Mouse (Mus musculus): ENCODE data around the gene Cacna1s. TPM values are rescaled to one million over a fixed set of nuclear protein-coding genes. Genes with fewer than 3 reads are reported as not detected.

The Cacna1s gene
- polyA plus RNA-seq, 1 experiment from 2014 or later = 0.20 TPM

DNA sequence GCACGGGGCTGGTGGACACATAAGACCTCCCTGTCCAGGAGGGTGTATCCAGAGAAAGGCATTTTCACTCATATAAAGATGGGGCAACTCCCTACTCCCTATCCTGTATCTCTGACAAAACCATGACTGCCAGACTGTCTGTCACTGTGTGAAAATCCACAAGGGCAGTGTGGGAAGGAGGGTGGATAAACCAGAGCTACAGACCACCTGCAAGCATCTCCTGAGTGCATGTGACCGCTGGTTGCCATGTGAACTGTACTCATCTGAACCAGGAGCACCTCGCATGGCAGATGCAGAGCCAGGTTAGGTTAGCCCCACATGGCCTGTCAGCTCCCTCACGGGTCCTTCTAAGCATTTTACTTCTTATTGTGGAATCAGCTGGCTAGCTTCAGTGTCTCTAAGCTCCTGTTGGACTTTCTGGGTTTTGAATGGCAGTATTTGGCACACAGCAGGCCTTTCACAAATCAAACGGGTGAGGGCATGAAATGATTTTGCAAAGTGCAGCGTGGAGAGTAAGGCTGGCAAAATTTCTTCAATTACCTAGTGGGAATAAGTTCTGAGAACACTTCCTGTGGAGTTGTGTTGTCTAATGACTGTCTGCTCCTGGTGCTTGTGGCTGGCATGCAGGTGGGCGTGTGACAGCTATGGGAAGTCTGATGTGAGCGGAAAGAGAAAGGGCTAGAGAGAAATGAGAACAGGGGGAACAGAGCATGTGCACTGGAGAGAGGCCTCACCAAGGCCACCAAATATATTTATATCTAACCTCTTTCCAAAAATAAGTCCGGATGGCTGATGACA lies 37.0 kb downstream of the Cacna1s start:
- Histone ChIP-seq H3K4me2 (replicated peaks; ENCODE audit: low read depth, low read length) (no peak overlapping the region), H3K9me3 (ENCODE audit: control insufficient read depth, low read length) (no peaks in the 10 kb centered on the region), H3K36me3 (ENCODE audit: control insufficient read depth, insufficient read depth, low read length) (no peaks in the 10 kb centered on the region), H3K4me3 (ENCODE audit: low read depth, low read length) (no peak overlapping the region), H3K27ac (ENCODE audit: low read depth, low read length) (no peak overlapping the region), H3K9ac (ENCODE audit: low read depth, low read length) (no peak overlapping the region), H3K4me1 (replicated peaks; ENCODE audit: control insufficient read depth, insufficient read depth, low read length) (no peaks in the 10 kb centered on the region), H3K27me3 (ENCODE audit: control insufficient read depth, insufficient read depth, low read length) (no peaks in the 10 kb centered on the region)
- DNase-seq (ENCODE audit: low spot score) (no peak), ATAC-seq (ENCODE audit: low FRiP score) (no peak)
- 80% methylated on average over 9 of the region's 9 CpGs for WGBS

DNA sequence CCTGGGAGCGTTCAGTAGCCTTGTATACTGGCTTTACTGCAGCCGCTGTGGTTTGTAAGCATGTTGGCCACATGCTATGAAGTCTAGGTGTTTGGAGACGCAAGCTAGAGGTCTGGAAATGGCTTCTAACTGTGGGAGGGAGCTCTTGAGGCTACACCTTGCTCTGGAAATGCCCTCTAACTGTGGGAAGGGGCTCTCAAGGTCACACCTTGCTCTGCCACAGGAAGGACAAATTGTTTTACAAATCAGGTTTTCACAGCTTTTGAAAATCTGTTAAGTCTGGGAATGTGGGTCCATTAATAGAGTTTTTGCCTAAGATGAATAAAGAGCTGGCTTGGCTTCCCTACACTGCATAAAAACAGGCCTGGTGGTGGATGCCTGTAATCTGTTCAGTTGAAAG lies 41.2 kb downstream of the Cacna1s start:
- WGBS = 75% methylated on average over 3 of the region's 3 CpGs
- no peaks in the 10 kb centered on the region for H3K27me3 ChIP-seq (ENCODE audit: control insufficient read depth, insufficient read depth, low read length)
- DNase-seq (ENCODE audit: low spot score) = no peak
- H3K9ac ChIP-seq (ENCODE audit: low read depth, low read length) = no peak overlapping the region
- H3K27ac ChIP-seq (ENCODE audit: low read depth, low read length) = no peak overlapping the region
- H3K36me3 ChIP-seq (ENCODE audit: control insufficient read depth, insufficient read depth, low read length) = no peaks in the 10 kb centered on the region
- H3K9me3 ChIP-seq (ENCODE audit: control insufficient read depth, low read length) = no peaks in the 10 kb centered on the region
- H3K4me3 ChIP-seq (ENCODE audit: low read depth, low read length) = no peak overlapping the region
- H3K4me1 ChIP-seq (replicated peaks; ENCODE audit: control insufficient read depth, insufficient read depth, low read length) = no peaks in the 10 kb centered on the region
- no peak for ATAC-seq (ENCODE audit: low FRiP score)
- no peak overlapping the region for H3K4me2 ChIP-seq (replicated peaks; ENCODE audit: low read depth, low read length)

DNA sequence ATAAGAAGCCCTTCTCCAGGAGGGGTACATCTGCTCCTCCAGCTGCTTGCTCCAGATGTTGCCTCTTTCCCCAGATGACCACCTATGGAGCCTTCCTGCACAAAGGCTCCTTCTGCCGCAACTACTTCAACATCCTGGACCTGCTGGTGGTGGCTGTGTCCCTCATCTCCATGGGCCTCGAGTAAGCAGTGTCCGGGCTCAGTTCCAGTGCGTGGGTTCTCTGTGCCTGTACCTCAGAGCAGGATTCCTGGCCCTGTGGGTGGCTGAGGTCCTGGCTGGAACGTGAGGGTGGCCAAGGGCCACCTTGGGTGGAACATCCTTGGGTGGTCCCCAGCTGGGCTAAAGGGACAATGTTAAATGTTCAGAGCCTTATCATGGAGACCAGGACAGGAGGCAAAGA lies 42.3 kb downstream of the Cacna1s start:
- Histone ChIP-seq H3K27ac (ENCODE audit: low read depth, low read length) (no peak overlapping the region), H3K36me3 (ENCODE audit: control insufficient read depth, insufficient read depth, low read length) (no peaks in the 10 kb centered on the region), H3K9ac (ENCODE audit: low read depth, low read length) (no peak overlapping the region), H3K4me1 (replicated peaks; ENCODE audit: control insufficient read depth, insufficient read depth, low read length) (no peaks in the 10 kb centered on the region), H3K4me3 (ENCODE audit: low read depth, low read length) (no peak overlapping the region), H3K9me3 (ENCODE audit: control insufficient read depth, low read length) (no peaks in the 10 kb centered on the region), H3K27me3 (ENCODE audit: control insufficient read depth, insufficient read depth, low read length) (no peaks in the 10 kb centered on the region), H3K4me2 (replicated peaks; ENCODE audit: low read depth, low read length) (no peak overlapping the region)
- WGBS = 75% methylated on average over 5 of the region's 5 CpGs
- DNase-seq (ENCODE audit: low spot score) = no peak
- ATAC-seq (ENCODE audit: low FRiP score) = no peak

DNA sequence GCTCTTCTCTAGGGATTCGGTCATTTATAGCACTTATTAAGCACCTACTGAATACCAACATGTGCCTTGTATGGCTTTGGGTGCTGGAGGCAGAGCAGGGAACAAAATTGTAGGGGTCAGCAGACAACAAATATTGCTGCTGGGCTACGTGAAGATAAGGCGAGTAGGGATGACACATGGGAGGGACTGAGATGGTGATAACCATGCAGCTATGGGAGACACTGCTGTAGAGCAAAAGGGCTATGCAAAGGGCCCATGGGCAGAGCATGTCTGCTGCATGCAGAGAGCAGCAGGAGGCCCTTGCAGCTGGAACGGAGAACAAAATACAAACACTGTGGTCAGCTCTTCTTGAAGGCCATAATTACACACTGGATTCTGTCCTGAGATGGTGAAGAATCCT lies 49.5 kb downstream of the Cacna1s start:
- no peak overlapping the region for H3K9ac ChIP-seq (ENCODE audit: low read depth, low read length)
- no peak overlapping the region for H3K4me2 ChIP-seq (replicated peaks; ENCODE audit: low read depth, low read length)
- DNase-seq (ENCODE audit: low spot score) = no peak
- ATAC-seq (ENCODE audit: low FRiP score) = no peak
- no peaks in the 10 kb centered on the region for H3K36me3 ChIP-seq (ENCODE audit: control insufficient read depth, insufficient read depth, low read length)
- H3K4me3 ChIP-seq (ENCODE audit: low read depth, low read length) = no peak overlapping the region
- H3K27me3 ChIP-seq (ENCODE audit: control insufficient read depth, insufficient read depth, low read length) = no peaks in the 10 kb centered on the region
- WGBS = 78% methylated on average over 4 of the region's 4 CpGs
- no peaks in the 10 kb centered on the region for H3K4me1 ChIP-seq (replicated peaks; ENCODE audit: control insufficient read depth, insufficient read depth, low read length)
- H3K9me3 ChIP-seq (ENCODE audit: control insufficient read depth, low read length) = no peaks in the 10 kb centered on the region
- H3K27ac ChIP-seq (ENCODE audit: low read depth, low read length) = no peak overlapping the region

DNA sequence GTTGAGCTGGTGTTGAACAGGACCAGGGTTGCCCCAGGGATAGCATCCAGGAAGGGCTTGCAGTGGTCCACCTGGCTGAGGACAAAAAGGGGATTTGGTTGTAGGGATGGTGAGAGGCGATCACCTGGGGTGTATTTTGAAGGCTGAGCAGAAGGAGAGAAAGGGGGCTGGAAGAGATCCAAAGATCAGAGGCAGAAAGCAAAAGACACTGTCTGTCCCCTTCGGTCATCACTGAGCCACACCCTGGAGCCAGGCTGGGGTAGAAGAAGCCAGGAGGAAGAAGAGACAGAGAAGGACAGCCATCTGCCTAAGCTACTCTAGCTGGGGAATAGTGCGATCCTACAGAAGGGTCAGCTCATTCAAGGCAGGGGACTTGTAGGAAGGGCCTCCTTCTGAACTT lies 50.0 kb downstream of the Cacna1s start:
- WGBS = 72% methylated on average over 3 of the region's 3 CpGs
- Histone ChIP-seq H3K9ac (ENCODE audit: low read depth, low read length) (no peak overlapping the region), H3K9me3 (ENCODE audit: control insufficient read depth, low read length) (no peaks in the 10 kb centered on the region), H3K4me3 (ENCODE audit: low read depth, low read length) (no peak overlapping the region), H3K36me3 (ENCODE audit: control insufficient read depth, insufficient read depth, low read length) (no peaks in the 10 kb centered on the region), H3K4me2 (replicated peaks; ENCODE audit: low read depth, low read length) (no peak overlapping the region), H3K4me1 (replicated peaks; ENCODE audit: control insufficient read depth, insufficient read depth, low read length) (no peaks in the 10 kb centered on the region), H3K27me3 (ENCODE audit: control insufficient read depth, insufficient read depth, low read length) (no peaks in the 10 kb centered on the region), H3K27ac (ENCODE audit: low read depth, low read length) (no peak overlapping the region)
- ATAC-seq (ENCODE audit: low FRiP score) (no peak), DNase-seq (ENCODE audit: low spot score) (no peak)

DNA sequence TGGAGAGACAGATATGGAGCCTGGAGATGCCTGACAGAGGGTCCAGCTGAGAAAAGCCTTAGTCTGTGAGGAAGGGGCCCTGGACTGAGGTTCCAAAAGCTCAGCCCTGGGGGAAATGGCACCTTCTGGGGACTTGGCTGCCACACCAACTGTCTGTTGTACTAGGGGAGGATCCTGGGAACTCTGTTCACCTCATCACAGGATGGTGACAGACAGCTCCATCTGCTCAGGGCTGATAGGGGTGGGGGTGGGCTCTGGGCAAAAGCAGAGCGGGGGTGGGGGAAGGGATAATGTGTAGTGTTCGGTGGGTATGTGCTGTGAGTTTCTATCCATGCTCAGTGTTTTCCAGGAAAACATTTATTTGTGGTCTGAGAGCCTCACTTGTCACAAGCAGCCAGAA lies 50.4 kb downstream of the Cacna1s start:
- Histone ChIP-seq H3K9me3 (ENCODE audit: control insufficient read depth, low read length) (no peaks in the 10 kb centered on the region), H3K36me3 (ENCODE audit: control insufficient read depth, insufficient read depth, low read length) (no peaks in the 10 kb centered on the region), H3K27ac (ENCODE audit: low read depth, low read length) (no peak overlapping the region), H3K4me2 (replicated peaks; ENCODE audit: low read depth, low read length) (no peak overlapping the region), H3K4me3 (ENCODE audit: low read depth, low read length) (no peak overlapping the region), H3K4me1 (replicated peaks; ENCODE audit: control insufficient read depth, insufficient read depth, low read length) (no peaks in the 10 kb centered on the region), H3K27me3 (ENCODE audit: control insufficient read depth, insufficient read depth, low read length) (no peaks in the 10 kb centered on the region), H3K9ac (ENCODE audit: low read depth, low read length) (no peak overlapping the region)
- ATAC-seq (ENCODE audit: low FRiP score) (peak; percentile 67; the same call in 1 of the 2 replicates), DNase-seq (ENCODE audit: low spot score) (no peak)
- 77% methylated on average over 2 of the region's 2 CpGs for WGBS

DNA sequence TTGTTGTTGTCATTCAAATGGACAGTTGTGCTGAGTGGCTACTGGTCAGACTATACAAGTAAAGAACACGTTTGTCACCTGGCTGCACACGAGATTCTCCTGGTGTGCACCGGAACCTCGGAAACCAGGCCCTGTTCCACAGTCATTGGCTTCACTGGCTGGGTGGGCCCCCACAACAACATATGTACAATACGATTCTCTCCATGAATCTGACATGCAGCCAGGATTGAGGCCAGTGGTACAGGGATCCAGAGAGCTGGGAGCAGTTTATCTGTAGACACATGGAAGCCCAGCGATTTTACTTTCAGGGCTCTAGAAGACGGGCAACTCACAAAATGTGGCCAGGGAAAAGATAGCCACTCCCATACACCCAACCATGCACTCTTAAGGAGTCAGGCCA lies 51.1 kb downstream of the Cacna1s start:
- DNase-seq (ENCODE audit: low spot score) (no peak), ATAC-seq (ENCODE audit: low FRiP score) (no peak)
- no peaks in the 10 kb centered on the region for H3K36me3 ChIP-seq (ENCODE audit: control insufficient read depth, insufficient read depth, low read length)
- H3K9me3 ChIP-seq (ENCODE audit: control insufficient read depth, low read length) = no peaks in the 10 kb centered on the region
- no peaks in the 10 kb centered on the region for H3K27me3 ChIP-seq (ENCODE audit: control insufficient read depth, insufficient read depth, low read length)
- H3K4me2 ChIP-seq (replicated peaks; ENCODE audit: low read depth, low read length) = no peak overlapping the region
- H3K4me3 ChIP-seq (ENCODE audit: low read depth, low read length) = no peak overlapping the region
- H3K27ac ChIP-seq (ENCODE audit: low read depth, low read length) = no peak overlapping the region
- no peaks in the 10 kb centered on the region for H3K4me1 ChIP-seq (replicated peaks; ENCODE audit: control insufficient read depth, insufficient read depth, low read length)
- 83% methylated on average over 7 of the region's 7 CpGs for WGBS
- H3K9ac ChIP-seq (ENCODE audit: low read depth, low read length) = no peak overlapping the region

DNA sequence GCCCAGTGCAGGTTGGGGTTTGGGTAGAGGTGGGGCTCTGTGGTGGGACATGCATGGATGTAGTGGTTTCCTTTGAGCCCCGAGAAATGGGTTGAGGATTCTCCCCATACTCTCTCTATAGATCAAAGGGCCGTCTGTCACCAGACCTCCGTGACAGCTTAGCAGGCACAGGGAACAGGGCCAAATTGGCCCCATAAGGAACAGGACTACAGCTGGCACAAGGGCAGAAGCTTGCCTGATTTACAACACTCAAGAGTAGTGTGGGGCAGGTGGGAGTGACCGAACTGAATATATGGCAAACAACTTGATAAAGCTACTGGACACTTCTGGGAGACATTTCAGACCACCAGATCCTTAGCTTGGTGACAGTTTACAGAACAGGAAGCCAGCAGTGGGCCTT lies 52.2 kb downstream of the Cacna1s start:
- Histone ChIP-seq H3K27me3 (ENCODE audit: control insufficient read depth, insufficient read depth, low read length) (no peaks in the 10 kb centered on the region), H3K4me1 (replicated peaks; ENCODE audit: control insufficient read depth, insufficient read depth, low read length) (no peaks in the 10 kb centered on the region), H3K27ac (ENCODE audit: low read depth, low read length) (no peak overlapping the region), H3K9ac (ENCODE audit: low read depth, low read length) (no peak overlapping the region), H3K9me3 (ENCODE audit: control insufficient read depth, low read length) (no peaks in the 10 kb centered on the region), H3K36me3 (ENCODE audit: control insufficient read depth, insufficient read depth, low read length) (no peaks in the 10 kb centered on the region), H3K4me2 (replicated peaks; ENCODE audit: low read depth, low read length) (no peak overlapping the region), H3K4me3 (ENCODE audit: low read depth, low read length) (no peak overlapping the region)
- WGBS = 53% methylated on average over 4 of the region's 4 CpGs
- ATAC-seq (ENCODE audit: low FRiP score) = no peak
- no peak for DNase-seq (ENCODE audit: low spot score)

DNA sequence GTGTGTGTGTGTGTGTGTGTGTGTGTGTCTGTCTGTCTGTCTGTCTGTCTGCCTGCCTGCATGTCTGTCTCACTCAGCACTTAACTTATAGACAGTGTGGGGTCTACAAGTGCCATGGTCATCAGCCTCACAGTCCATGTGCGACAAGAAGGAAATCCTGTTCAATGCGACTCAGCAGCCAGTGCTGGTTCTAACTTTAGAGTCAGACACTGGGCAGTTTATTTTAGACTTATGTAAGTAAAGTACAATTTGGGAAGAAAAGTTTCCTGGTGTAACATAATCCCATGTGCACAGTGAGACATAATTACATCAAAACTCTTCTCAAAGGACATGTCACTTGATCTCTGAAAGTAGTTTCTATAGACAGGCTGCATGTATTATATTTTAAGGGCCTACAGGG lies 56.9 kb downstream of the Cacna1s start:
- no peak overlapping the region for H3K4me3 ChIP-seq (ENCODE audit: low read depth, low read length)
- ATAC-seq (ENCODE audit: low FRiP score) = no peak
- WGBS = 86% methylated on average over 2 of the region's 2 CpGs
- H3K9me3 ChIP-seq (ENCODE audit: control insufficient read depth, low read length) = no peaks in the 10 kb centered on the region
- H3K4me1 ChIP-seq (replicated peaks; ENCODE audit: control insufficient read depth, insufficient read depth, low read length) = no peaks in the 10 kb centered on the region
- H3K9ac ChIP-seq (ENCODE audit: low read depth, low read length) = no peak overlapping the region
- no peak overlapping the region for H3K4me2 ChIP-seq (replicated peaks; ENCODE audit: low read depth, low read length)
- no peaks in the 10 kb centered on the region for H3K27me3 ChIP-seq (ENCODE audit: control insufficient read depth, insufficient read depth, low read length)
- H3K27ac ChIP-seq (ENCODE audit: low read depth, low read length) = no peak overlapping the region
- no peak for DNase-seq (ENCODE audit: low spot score)
- no peaks in the 10 kb centered on the region for H3K36me3 ChIP-seq (ENCODE audit: control insufficient read depth, insufficient read depth, low read length)
